Mouse (Mus musculus) E14TG2a.4 (cell line): ENCODE results near the gene Cd276.

Experiments used
- H3K27me3 ChIP-seq: 2 replicates; pipeline ENCODE4 v1.6.1; 2014; ENCODE audit warnings: low read length, control low read depth; ENCODE audit not compliant: insufficient read depth
- H3K36me3 ChIP-seq: 2 replicates; pipeline ENCODE4 v1.6.1; 2014; ENCODE audit warnings: low read length, control low read depth; ENCODE audit not compliant: insufficient read depth
- H3K4me1 ChIP-seq: replicated peaks from 2 replicates; pipeline ENCODE4 v1.6.1; 2014; ENCODE audit warnings: low read depth, low read length, control low read depth
- H3K4me3 ChIP-seq: replicated peaks from 2 replicates; pipeline ENCODE4 v1.5.1; 2014; ENCODE audit warnings: mild to moderate bottlenecking, low read length
- H3K9me3 ChIP-seq: 2 replicates; pipeline ENCODE4 v1.6.1; 2014; ENCODE audit warnings: low read length, control low read depth
- CTCF ChIP-seq: conservative IDR thresholded peaks from 2 replicates; pipeline ENCODE4 v1.5.1; 2014; ENCODE audit warnings: low read length
- NANOG ChIP-seq: IDR thresholded peaks from 2 replicates; pipeline ENCODE4 v1.6.1; 2014; ENCODE audit warnings: borderline replicate concordance, low read length, mixed read lengths
- POU5F1 ChIP-seq: IDR thresholded peaks from 2 replicates; pipeline ENCODE4 v1.6.1; 2014; ENCODE audit warnings: low read length, borderline replicate concordance

Gene Cd276

GRCm38 (mm10) chr9:58525108-58525507 is 30.1 kb downstream of the Cd276 start:
- 0 out of 2 replicates have a peak, but pooled peaks cover 4% of the 10 kb centered on the region for H3K27me3 ChIP-seq

GRCm38 (mm10) chr9:58521883-58522423 is 33.3 kb downstream of the Cd276 start:
- H3K9me3 ChIP-seq = no peaks in the 10 kb centered on the region
- peaks cover 28% of the 10 kb centered on the region for H3K36me3 ChIP-seq
- TF ChIP-seq CTCF = no peak
- no peak for TF ChIP-seq POU5F1
- TF ChIP-seq NANOG = no peak
- no peak overlapping the region for H3K4me3 ChIP-seq
- peaks cover 13% of the 10 kb centered on the region for H3K4me1 ChIP-seq
- H3K27me3 ChIP-seq = peaks cover 22% of the 10 kb centered on the region

More at GRCm38 (mm10) chr9:58525108-58525507, 30.1 kb downstream of the Cd276 start:
- peaks cover 59% of the 10 kb centered on the region for H3K36me3 ChIP-seq
- TF ChIP-seq CTCF (no peak), NANOG (no peak), POU5F1 (no peak)
- peaks cover 13% of the 10 kb centered on the region for H3K4me1 ChIP-seq
- H3K9me3 ChIP-seq = no peaks in the 10 kb centered on the region
- H3K4me3 ChIP-seq = no peak overlapping the region

GRCm38 (mm10) chr9:58520816-58521581 is 34.2 kb downstream of the Cd276 start:
- H3K27me3 ChIP-seq = peaks cover 29% of the 10 kb centered on the region
- no peak overlapping the region for H3K4me3 ChIP-seq
- peaks cover 6% of the 10 kb centered on the region for H3K4me1 ChIP-seq
- no peaks in the 10 kb centered on the region for H3K9me3 ChIP-seq
- peaks cover 18% of the 10 kb centered on the region for H3K36me3 ChIP-seq
- TF ChIP-seq POU5F1 (no peak), CTCF (no peak), NANOG (no peak)

- Histone ChIP-seq H3K9me3 (no peaks in the 10 kb centered on the region), H3K27me3 (peaks cover 37% of the 10 kb centered on the region), H3K36me3 (peaks cover 8% of the 10 kb centered on the region), H3K4me3 (no peak overlapping the region), H3K4me1 (peaks cover 5% of the 10 kb centered on the region; the same call in 1 of the 2 replicates)
- TF ChIP-seq NANOG = no peak
- no peak for TF ChIP-seq POU5F1
- TF ChIP-seq CTCF = no peak
Measured at GRCm38 (mm10) chr9:58519953-58520352, 35.3 kb downstream of the Cd276 start.

- H3K27me3 ChIP-seq = peaks cover 55% of the 10 kb centered on the region
- peaks cover 7% of the 10 kb centered on the region; the same call in 1 of the 2 replicates for H3K4me1 ChIP-seq
- no peak for TF ChIP-seq POU5F1
- no peak for TF ChIP-seq NANOG
- TF ChIP-seq CTCF = no peak
- H3K36me3 ChIP-seq = no peaks in the 10 kb centered on the region
- no peaks in the 10 kb centered on the region for H3K9me3 ChIP-seq
- H3K4me3 ChIP-seq = no peak overlapping the region
Measured at GRCm38 (mm10) chr9:58517866-58518750, 37.1 kb downstream of the Cd276 start.

GRCm38 (mm10) chr9:58516480-58516879 is 38.8 kb downstream of the Cd276 start:
- no peaks in the 10 kb centered on the region for H3K36me3 ChIP-seq
- H3K4me3 ChIP-seq = no peak overlapping the region
- peaks cover 7% of the 10 kb centered on the region; the same call in 1 of the 2 replicates for H3K4me1 ChIP-seq
- no peaks in the 10 kb centered on the region for H3K9me3 ChIP-seq
- TF ChIP-seq POU5F1 (no peak), CTCF (no peak), NANOG (no peak)
- peaks cover 63% of the 10 kb centered on the region for H3K27me3 ChIP-seq

- H3K9me3 ChIP-seq = no peaks in the 10 kb centered on the region
- peaks cover 59% of the 10 kb centered on the region for H3K27me3 ChIP-seq
- no peaks in the 10 kb centered on the region for H3K36me3 ChIP-seq
- H3K4me1 ChIP-seq = peaks cover 7% of the 10 kb centered on the region; the same call in 1 of the 2 replicates
- TF ChIP-seq POU5F1 (no peak), CTCF (no peak), NANOG (no peak)
- H3K4me3 ChIP-seq = no peak overlapping the region
Measured at GRCm38 (mm10) chr9:58513749-58514148, 41.5 kb downstream of the Cd276 start.

GRCm38 (mm10) chr9:58510452-58510851 is 44.8 kb downstream of the Cd276 start:
- Histone ChIP-seq H3K4me3 (no peak overlapping the region), H3K4me1 (peaks cover 7% of the 10 kb centered on the region; the same call in 1 of the 2 replicates), H3K9me3 (no peaks in the 10 kb centered on the region), H3K27me3 (peaks cover 58% of the 10 kb centered on the region), H3K36me3 (no peaks in the 10 kb centered on the region)
- TF ChIP-seq CTCF (no peak), NANOG (no peak), POU5F1 (no peak)
